Mouse (Mus musculus): Measurements from ENCODE around the gene Olfr1393.

Gene Olfr1393

GRCm38 (mm10) chr11:49278222-49278621, at the start of gene Olfr1393:
Gene Olfr1393, plus strand, starts transcription at chr11:49278304.
- no peak for DNase-seq (ENCODE audit: low read depth, low spot score)

GRCm38 (mm10) chr11:49232781-49233180, 45.3 kb upstream of the Olfr1393 start:
- no peak for DNase-seq (ENCODE audit: low read depth, low spot score)

DNA sequence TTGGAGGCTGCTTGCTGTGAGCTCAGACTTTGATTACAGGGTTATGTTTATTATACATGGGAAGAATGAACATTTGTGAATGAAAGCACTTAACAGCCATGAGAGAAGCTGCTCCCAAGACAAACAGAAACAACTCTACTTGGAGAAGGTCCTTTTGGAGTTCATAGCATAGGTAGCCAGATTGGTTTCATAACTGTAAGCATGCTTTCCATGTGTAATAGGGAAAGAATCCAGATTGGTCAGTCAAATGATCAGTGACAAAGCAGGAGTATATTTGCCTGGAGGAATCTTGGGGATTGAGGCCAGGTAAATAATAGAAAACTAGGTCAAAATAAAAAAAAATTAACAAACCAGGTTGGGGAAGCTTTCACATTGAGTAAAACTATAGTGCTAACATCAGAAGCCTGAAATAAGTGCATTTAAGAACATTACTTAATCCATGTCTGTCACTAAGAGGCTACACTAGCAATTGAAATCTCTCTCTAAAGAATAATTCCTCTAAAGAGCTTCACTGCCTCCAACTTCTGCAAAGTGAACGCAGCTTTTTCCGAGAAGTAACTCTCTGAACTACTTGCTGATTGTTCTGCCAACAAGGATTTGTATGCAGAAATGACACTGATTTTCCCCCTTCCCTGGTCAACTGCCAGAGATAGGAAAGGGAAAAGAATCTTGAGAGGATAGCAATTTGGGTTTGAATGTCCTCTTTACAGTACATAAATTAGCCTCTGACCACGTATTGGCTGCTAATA, 42.5 kb upstream of the Olfr1393 start:
- no peak for DNase-seq (ENCODE audit: low read depth, low spot score)

DNA sequence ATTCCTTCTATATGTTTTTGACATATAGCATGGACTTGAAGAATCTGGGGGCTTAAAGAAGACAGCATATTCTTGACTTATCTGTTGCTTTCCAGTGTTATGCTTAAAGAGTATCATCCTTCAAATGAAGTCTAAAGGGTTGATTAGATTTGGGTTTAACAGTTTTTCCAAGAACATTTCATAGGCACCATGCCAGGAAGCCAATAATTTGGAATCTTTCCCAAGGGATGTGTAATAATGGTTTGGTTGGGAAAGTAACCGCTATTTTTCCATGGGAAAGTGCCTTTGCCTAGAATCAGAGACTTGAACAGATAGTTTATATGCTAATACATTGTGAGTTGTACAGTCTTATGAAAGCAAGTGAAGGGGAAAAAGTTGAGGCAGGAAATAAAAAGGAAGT, 41.2 kb upstream of the Olfr1393 start:
- no peak for DNase-seq (ENCODE audit: low read depth, low spot score)

DNA sequence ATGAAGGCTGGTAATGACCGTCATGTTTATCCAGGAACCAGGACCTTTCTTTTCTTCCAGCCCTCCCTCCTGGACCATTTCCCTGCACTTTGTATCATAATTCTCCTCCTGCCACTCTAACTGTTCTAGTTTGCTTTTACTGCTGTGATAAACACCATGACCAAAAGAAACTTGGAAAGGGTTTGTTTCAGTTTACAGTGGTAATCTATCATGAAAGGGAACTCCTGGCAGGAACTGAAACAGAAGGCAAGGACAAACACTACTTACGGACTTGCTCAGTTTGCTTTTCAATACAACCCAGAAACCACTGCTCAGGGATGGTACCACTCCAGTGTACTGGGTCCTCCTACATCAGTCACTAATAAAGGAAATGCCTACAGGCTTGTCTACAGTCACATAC, 40.6 kb upstream of the Olfr1393 start:
- no peak for DNase-seq (ENCODE audit: low read depth, low spot score)

- no peak for DNase-seq (ENCODE audit: low read depth, low spot score)
Measured at GRCm38 (mm10) chr11:49240310-49240709, 37.8 kb upstream of the Olfr1393 start.

DNA sequence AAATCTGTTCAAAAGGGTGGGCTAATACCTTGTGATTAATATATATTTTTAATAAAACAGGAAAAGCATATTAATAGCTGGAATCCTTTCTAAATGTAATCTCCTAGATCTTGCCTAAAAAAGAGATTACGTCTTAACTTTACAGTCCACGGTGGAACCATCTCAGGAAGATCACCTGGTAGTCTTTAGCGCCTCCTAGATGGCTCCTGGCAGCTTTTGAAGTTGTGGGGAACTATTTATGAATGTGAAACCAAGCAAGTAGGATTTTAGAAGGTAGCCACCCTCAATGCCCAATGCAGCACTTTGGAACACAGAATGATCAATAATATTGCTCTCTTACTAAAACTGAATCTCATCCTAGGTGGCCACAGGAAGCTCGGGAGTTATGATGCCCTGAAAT, 37.2 kb upstream of the Olfr1393 start:
- no peak for DNase-seq (ENCODE audit: low read depth, low spot score)

DNA sequence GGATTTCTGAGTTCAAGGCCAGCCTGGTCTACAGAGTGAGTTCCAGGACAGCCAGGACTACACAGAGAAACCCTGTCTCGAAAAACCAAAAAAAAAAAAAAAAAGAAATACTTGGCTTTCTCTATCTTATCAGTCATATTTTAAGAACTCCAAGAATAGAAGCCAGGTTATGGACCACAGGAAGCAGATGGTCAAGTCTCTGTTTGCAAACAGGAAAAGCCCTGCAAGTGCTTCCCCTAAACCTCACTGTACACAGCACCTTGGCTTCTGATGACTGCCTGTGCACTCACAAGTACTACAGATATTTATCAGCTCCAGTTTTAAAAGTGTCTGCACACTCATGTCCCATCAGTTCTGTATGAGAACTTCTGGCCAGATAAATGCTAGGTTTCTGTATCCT, 36.6 kb upstream of the Olfr1393 start:
- no peak for DNase-seq (ENCODE audit: low read depth, low spot score)

GRCm38 (mm10) chr11:49242944-49243626, 35.0 kb upstream of the Olfr1393 start:
- no peak for DNase-seq (ENCODE audit: low read depth, low spot score)

- DNase-seq (ENCODE audit: low read depth, low spot score) = peak; percentile 95
Measured at GRCm38 (mm10) chr11:49243727-49244594, 34.1 kb upstream of the Olfr1393 start, which contains the start of gene Mgat1. Gene Mgat1, plus strand, starts transcription at chr11:49244191.

- no peak for DNase-seq (ENCODE audit: low read depth, low spot score)
Measured at GRCm38 (mm10) chr11:49244595-49244930, 33.5 kb upstream of the Olfr1393 start.

DNA sequence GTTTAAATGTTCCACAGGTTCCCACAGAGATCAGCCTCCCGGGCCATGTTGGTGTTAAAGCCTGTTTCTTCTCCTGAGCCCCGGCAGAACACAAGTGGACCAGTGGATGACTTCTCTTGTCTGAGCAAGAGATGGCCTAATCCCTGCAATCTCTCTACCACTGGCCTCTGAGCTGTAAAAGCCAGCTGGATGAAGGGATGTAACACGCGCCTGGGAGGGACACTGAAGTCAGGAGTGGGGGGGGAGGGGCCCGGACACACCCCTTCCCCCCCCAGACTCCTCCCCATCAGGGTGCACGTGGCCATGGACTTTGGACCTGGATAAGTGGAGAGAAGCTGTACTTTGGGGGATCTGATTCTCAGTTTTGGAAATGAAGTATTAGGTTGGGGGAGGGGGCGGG, 32.9 kb upstream of the Olfr1393 start:
- DNase-seq (ENCODE audit: low read depth, low spot score) = peak; percentile 19

DNA sequence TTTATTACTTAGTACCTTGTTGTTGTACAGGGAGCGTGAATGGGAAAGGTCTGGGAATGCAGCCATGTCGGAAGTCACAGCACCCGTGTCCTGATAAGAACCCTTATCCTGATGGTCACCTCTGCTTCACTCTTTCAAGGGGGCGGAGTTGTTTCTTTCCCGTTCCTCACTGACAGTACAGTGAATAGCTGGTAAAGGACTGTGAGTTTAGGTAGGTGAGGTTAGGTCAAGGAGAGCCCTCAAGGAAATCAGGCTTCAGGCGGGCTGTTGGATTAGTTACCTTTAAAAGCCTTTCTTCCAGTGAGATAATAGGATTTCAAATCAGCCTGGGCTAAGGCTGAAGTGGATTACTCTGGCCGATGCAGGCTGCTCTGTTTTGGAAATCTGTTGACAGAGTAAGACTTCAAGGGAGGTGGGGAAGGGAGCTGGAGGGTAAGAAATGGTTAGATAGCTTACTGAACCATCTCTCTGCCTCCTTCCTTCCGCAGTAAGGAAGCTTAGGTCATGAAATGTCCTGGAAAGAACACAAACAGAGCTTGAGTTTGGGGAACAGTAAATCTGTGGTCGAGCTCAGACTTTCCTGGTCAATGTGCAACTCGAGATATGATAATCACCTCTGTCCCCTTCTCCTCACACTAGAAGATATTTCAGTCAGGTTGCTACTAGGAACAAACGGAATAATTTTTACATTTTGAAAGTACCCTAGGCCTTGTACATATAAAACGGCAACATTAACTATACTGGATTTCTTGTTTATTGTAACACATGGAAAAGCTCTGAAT, 32.3 kb upstream of the Olfr1393 start:
- DNase-seq (ENCODE audit: low read depth, low spot score) = no peak

- no peak for DNase-seq (ENCODE audit: low read depth, low spot score)
Measured at GRCm38 (mm10) chr11:49246523-49246922, 31.6 kb upstream of the Olfr1393 start.

DNA sequence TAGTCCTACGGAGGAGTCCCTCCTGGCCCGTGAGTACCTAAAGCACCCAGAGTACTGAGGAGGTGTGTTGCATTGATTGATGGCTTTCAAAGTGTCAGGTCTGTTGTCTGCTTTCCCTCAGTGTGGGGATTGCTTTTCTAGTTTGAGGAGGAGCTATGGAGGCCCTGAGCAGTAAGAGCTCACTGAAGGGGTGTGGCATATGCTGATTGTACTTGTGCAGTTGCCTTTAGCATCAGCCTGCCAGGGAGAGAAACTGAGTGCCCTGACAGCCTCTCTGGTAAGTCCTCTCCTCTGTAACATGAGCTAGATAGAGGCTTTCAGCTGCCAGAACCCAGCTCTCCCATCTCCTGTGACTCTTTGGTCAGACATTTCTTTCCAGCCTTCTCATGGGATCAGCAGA, 30.8 kb upstream of the Olfr1393 start:
- no peak for DNase-seq (ENCODE audit: low read depth, low spot score)

GRCm38 (mm10) chr11:49248226-49248973, 29.7 kb upstream of the Olfr1393 start:
- no peak for DNase-seq (ENCODE audit: low read depth, low spot score)

DNA sequence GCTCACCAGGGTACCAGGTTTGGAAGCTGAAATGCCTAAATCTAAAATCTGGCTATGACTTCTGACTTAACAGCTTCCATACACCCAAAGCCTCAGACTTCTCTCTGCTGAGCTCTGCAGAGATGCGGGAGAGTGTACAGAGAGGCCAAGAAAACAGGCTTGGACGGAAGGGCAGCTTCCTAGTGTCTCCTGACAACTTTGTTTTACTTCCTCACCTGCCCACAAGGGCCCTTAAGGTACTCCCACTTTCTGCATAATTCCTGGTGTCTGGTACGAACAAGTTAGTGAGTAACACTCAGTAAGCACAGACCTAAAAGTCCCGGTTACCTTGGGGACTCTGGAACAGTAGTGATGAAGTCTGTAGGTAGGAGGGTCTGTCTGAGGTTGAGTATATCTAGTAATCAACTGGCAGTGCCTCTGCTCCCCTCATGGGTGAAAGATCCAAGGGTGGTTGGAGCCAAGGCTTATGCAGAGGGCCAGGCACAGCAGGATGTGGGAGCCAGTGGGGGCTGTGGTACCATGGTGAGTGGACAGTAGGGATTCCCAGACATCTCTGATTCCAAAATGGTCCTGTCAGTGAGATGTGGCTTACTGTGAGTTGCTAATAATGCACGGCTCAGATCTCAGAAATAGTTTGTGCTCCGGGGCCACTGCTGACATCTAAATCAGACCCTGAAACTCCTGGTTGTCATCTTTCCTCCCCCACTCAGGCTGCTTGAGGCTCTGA, 29.0 kb upstream of the Olfr1393 start:
- no peak for DNase-seq (ENCODE audit: low read depth, low spot score)

GRCm38 (mm10) chr11:49249811-49250421, 28.2 kb upstream of the Olfr1393 start:
- no peak for DNase-seq (ENCODE audit: low read depth, low spot score)

All from forelimb bud, embryonic 11.5 days (tissue).